Mouse (Mus musculus) urinary bladder, adult 2 months (tissue): Measurements from ENCODE around the gene Lin7b. TPM values are rescaled to one million over a fixed set of nuclear protein-coding genes. Genes with fewer than 3 reads are reported as not detected.
"Not testable (repeated sequence)": the region's sequence is repeated elsewhere in the genome, so short reads cannot be mapped to it uniquely, and the experiment has no call there.

Source experiments
- DNase-seq: peaks from one replicate; pipeline ENCODE4 v3.0.0; 2022; ENCODE audit warnings: low spot score
- polyA plus RNA-seq: library from polyadenylated mRNA; depleted of rRNA; stranded (reverse); fragments of >200 nt; gene quantifications from 2 replicates; pipeline ENCODE4 v1.2.3, GENCODE M21; 2012; rRNA removed

Lin7b gene
- 19.2 and 21.0 TPM in 2 replicates for polyA plus RNA-seq

- peak; percentile 69 for DNase-seq
Observed at GRCm38 (mm10) chr7:45370475-45371311, at the start of gene Lin7b. Lin7b (minus strand) TSS chr7:45370583.

GRCm38 (mm10) chr7:45417962-45418492 lies 47.6 kb upstream of the Lin7b start:
- no peak for DNase-seq

GRCm38 (mm10) chr7:45415636-45416035 lies 45.3 kb upstream of the Lin7b start:
- no peak for DNase-seq

GRCm38 (mm10) chr7:45414740-45415224 lies 44.4 kb upstream of the Lin7b start:
- no peak for DNase-seq

- DNase-seq = no peak
Observed at GRCm38 (mm10) chr7:45413864-45414739, 43.7 kb upstream of the Lin7b start.

- DNase-seq = peak; percentile 59
Observed at GRCm38 (mm10) chr7:45413113-45413863, 42.9 kb upstream of the Lin7b start, which contains the start of gene Ntf5. Ntf5 (plus strand) TSS chr7:45413695.

- DNase-seq = no peak
Observed at GRCm38 (mm10) chr7:45412421-45412820, 42.0 kb upstream of the Lin7b start.

GRCm38 (mm10) chr7:45409497-45410163 lies 39.2 kb upstream of the Lin7b start:
- DNase-seq = no peak

- no peak for DNase-seq
Observed at GRCm38 (mm10) chr7:45408949-45409348, 38.6 kb upstream of the Lin7b start.

GRCm38 (mm10) chr7:45408351-45408750 lies 38.0 kb upstream of the Lin7b start:
- DNase-seq = no peak

- DNase-seq = no peak
Observed at GRCm38 (mm10) chr7:45407836-45408235, 37.5 kb upstream of the Lin7b start.

GRCm38 (mm10) chr7:45406157-45407156 lies 36.1 kb upstream of the Lin7b start:
- no peak for DNase-seq

GRCm38 (mm10) chr7:45405091-45406075 lies 35.0 kb upstream of the Lin7b start, which contains the start of gene Kcna7:
Kcna7 (plus strand) TSS chr7:45405653.
- DNase-seq = peak; percentile 70

- DNase-seq = no peak
Observed at GRCm38 (mm10) chr7:45403532-45404261, 33.3 kb upstream of the Lin7b start.

- DNase-seq = no peak
Observed at GRCm38 (mm10) chr7:45401521-45402085, 31.2 kb upstream of the Lin7b start.

- no peak for DNase-seq
Observed at GRCm38 (mm10) chr7:45396787-45397186, 26.4 kb upstream of the Lin7b start.

- not testable (repeated sequence) for DNase-seq
Observed at GRCm38 (mm10) chr7:45396337-45396775, 26.0 kb upstream of the Lin7b start.
